Mouse (Mus musculus) C2C12 (cell line): ENCODE data around the gene Rbpj.

Experiments used
- CEBPB ChIP-seq: IDR thresholded peaks from one replicate; pipeline ENCODE4 v1.6.1; 2011; ENCODE audit warnings: low read depth, mild to moderate bottlenecking, control low read depth, moderate library complexity
- CTCF ChIP-seq: IDR thresholded peaks from one replicate; pipeline ENCODE4 v1.5.1; 2011; ENCODE audit not compliant: control insufficient read depth, insufficient read depth, insufficient read length
- MYOD1 ChIP-seq: IDR thresholded peaks from one replicate; pipeline ENCODE4 v1.6.1; 2011; ENCODE audit warnings: low read depth; ENCODE audit not compliant: control insufficient read depth, insufficient read length
- MYOG ChIP-seq: IDR thresholded peaks from one replicate; pipeline ENCODE4 v1.6.1; 2011; ENCODE audit not compliant: control insufficient read depth, insufficient read length; ENCODE audit errors: extremely low read depth
- USF1 ChIP-seq: IDR thresholded peaks from one replicate; pipeline ENCODE4 v1.6.1; 2011; ENCODE audit warnings: low read depth, mild to moderate bottlenecking, control low read depth, moderate library complexity

- no peak for TF ChIP-seq CTCF
- no peak for TF ChIP-seq MYOD1
- no peak for TF ChIP-seq USF1
- no peak for TF ChIP-seq MYOG
- TF ChIP-seq CEBPB, result no peak
Observed at GRCm38 (mm10) chr5:53663665-53664064, 197.7 kb downstream of the Rbpj start.
